Mouse (Mus musculus) megakaryocyte, embryonic 14.5 days (primary cell): ENCODE measurements around the gene 3110009E18Rik.

Experiments
- FLI1 ChIP-seq: IDR thresholded peaks from 2 replicates; pipeline ENCODE4 v1.6.1; 2012; ENCODE audit warnings: low read length, inconsistent platforms, mixed read lengths
- GATA1 ChIP-seq: IDR thresholded peaks from 3 replicates; pipeline ENCODE4 v1.6.1; 2012; ENCODE audit warnings: mixed read lengths, low read length, inconsistent platforms, borderline replicate concordance

DNA sequence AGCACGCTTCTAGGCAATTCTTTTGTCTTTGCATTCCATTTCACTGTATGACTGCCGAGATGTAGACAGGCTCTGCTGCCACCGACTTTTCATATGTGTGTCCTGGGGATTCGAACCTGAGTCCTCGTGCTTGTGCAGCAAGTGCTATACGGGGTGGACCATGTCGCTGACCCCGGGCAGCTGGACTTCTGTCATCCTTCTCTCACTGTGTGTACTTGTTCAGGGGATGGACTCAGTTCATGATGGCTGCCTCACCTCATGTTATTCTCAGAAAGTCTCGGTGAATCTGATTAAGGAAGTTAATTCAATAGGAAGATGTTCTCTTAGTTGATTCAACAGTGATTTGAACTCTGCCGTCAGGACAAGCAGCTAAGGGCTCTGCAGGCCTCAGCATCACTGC is 72.6 kb downstream of the 3110009E18Rik start:
- TF ChIP-seq GATA1 = no peak
- no peak for TF ChIP-seq FLI1
